Mouse (Mus musculus): Measurements from ENCODE around the gene Lhx1. TPM values are rescaled to one million over a fixed set of nuclear protein-coding genes. Genes with fewer than 3 reads are reported as not detected.

Gene Lhx1
- total RNA-seq, 1 experiment from 2014 or later: not detected

DNA sequence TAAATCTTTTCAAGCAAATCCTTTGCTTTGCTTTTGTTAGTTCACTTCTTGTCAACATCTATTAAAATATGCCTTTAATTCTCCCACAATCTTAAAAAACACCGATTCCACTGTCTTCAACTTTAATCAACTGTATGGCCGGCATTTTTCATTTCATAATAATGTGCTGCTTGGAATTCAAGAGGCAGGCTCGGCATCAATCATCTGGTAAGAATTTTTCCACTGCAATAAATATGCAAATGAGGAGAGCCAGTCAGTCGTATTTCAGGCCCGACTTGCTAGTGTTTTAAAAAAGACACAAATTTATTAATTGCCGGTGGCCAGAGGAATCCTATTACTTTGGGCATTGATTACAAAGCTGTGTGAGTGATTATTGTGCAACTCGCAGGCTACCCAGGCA lies 43.7 kb downstream of the Lhx1 start:
- DNase-seq: no peak

DNA sequence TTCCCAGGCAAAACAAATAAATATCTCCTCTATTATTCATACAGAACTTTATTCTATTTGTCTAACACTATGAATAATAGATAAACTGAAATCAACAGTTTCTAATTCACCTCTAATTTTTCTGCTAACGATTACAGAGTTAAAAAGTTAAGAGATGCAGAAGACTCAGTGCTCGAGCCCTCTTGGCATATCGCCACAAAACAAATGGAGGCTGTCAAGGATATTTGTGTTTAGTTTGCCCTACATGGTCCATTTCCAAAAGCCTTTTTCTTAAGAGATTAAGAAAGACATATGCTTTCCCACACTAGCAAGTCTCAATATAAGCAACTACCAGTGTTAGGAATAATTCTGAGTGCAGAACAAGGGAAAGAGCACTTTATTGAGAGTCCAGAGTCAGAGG lies 44.9 kb downstream of the Lhx1 start:
- no peak for DNase-seq

GRCm38 (mm10) chr11:84476641-84477040 lies 48.7 kb downstream of the Lhx1 start:
- no peak for DNase-seq

DNA sequence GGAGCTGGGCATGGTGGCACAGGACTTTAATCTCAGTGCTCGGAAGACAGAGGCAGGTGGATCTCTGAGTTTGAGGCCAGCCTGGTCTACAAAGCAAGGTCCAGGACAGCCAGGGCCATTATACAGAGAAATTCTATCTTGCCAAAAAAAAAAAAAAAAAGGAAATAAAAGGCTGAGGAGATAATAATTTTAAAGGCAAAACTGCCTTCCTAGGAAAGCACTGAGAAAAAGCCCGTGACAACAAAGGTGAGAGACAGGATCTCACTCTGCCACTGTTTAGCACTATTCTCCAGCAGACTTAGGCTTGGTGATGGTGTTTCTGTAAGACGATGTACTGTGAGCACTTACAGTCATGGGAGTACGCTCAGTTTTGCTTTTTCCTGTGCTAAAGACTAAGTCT lies 49.3 kb downstream of the Lhx1 start:
- DNase-seq: no peak

- DNase-seq: no peak
Observed at GRCm38 (mm10) chr11:84473093-84473667, 52.2 kb downstream of the Lhx1 start.

Other genes starting within 250 kb of the Lhx1 start
- gene Aatf, start 12.0 kb downstream of the Lhx1 start, total RNA-seq (2021): 20.6 and 25.6 TPM in 2 replicates

All from adrenal gland, postnatal 14 days (tissue).